Mouse (Mus musculus) testis, adult 2 months (tissue): ENCODE measurements at regions not wholly inside any gene's neighbourhood (a gene's known extent, or its start where the extent isn't known, plus 50 kb on each side); places are given as distances from the start of the nearest gene placed in this dataset.

Experiments
- CTCF ChIP-seq: fragments of 200-500 bp; IDR thresholded peaks from 2 replicates; pipeline ENCODE4 v1.5.1; 2012; ENCODE audit warnings: low read depth, mild to moderate bottlenecking, inconsistent platforms, low read length, moderate library complexity; ENCODE audit not compliant: control insufficient read depth, insufficient read depth, insufficient replicate concordance
- POLR2A ChIP-seq: fragments of 200-500 bp; IDR thresholded peaks from 2 replicates; pipeline ENCODE4 v1.6.1; 2012; ENCODE audit warnings: low read depth, mild to moderate bottlenecking, inconsistent platforms, low read length, moderate library complexity; ENCODE audit not compliant: control insufficient read depth

DNA sequence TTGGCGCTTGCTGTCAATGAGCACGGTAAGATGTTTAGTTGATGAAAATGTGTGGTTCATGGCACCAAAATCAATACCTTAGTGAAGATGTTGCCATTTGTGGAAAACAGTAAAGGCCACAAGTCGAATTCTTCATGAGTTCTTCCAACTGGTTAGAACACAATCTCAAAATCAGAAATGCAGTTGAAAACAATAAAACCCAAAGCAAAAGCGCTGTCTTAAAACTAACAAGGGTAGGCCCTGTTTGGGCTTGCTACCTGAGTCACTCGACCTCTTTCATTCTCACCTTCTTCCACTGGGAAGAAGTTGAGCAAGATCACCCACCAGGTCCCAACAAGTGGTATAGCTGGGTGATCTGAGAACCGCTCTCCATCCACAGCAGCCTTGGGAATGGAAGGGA lies 179.1 kb downstream of the Parm1 start:
- no peak for TF ChIP-seq POLR2A
- TF ChIP-seq CTCF = no peak
